Mouse (Mus musculus) stomach, embryonic 14.5 days (tissue): ENCODE measurements around the gene Zfp282. TPM values are rescaled to one million over a fixed set of nuclear protein-coding genes. Genes with fewer than 3 reads are reported as not detected.

Experiments
- polyA plus RNA-seq: library from polyadenylated mRNA; unstranded; fragments of >200 nt; fragmentation: Nextera tagmentation; extraction: Ambion mirVana; gene quantifications from 2 replicates; pipeline ENCODE4 v1.2.1, GENCODE M21; 2014

Gene Zfp282
- polyA plus RNA-seq, 1 experiment from 2014 or later: 13.4 TPM

Other genes starting within 250 kb of the Zfp282 start
- gene Pdia4, start 63.8 kb upstream of the Zfp282 start, polyA plus RNA-seq: 236 and 273 TPM in 2 replicates
- 3.5 and 3.8 TPM in 2 replicates for gene Zfp786, start 46.3 kb upstream of the Zfp282 start, polyA plus RNA-seq
- 11.6 and 13.4 TPM in 2 replicates for gene Zfp398, start 41.5 kb upstream of the Zfp282 start, polyA plus RNA-seq
- 13.3 and 13.8 TPM in 2 replicates for gene Zfp212, start 43.3 kb downstream of the Zfp282 start, polyA plus RNA-seq
- gene Zfp956, start 76.2 kb downstream of the Zfp282 start, polyA plus RNA-seq: 10.0 and 10.9 TPM in 2 replicates
- 7.1 and 7.3 TPM in 2 replicates for gene Zfp777, start 171.7 kb downstream of the Zfp282 start, polyA plus RNA-seq
- 18.9 and 24.3 TPM in 2 replicates for gene Zfp746, start 209.4 kb downstream of the Zfp282 start, polyA plus RNA-seq